Mouse (Mus musculus) inflammation-experienced regulatory T-cells (primary cell): Measurements from ENCODE around the gene Fli1. TPM values are rescaled to one million over a fixed set of nuclear protein-coding genes. Genes with fewer than 3 reads are reported as not detected.

Experiments used
- polyA plus RNA-seq, 2 experiments: library from polyadenylated mRNA; unstranded; fragments of 100-300 nt; shearing (Covaris generic); gene quantifications; one replicate each; pipeline ENCODE4 v1.2.1; 2017

The Fli1 gene
- polyA plus RNA-seq = 10 to 100 TPM; 74.7 to 84.7 TPM

DNA sequence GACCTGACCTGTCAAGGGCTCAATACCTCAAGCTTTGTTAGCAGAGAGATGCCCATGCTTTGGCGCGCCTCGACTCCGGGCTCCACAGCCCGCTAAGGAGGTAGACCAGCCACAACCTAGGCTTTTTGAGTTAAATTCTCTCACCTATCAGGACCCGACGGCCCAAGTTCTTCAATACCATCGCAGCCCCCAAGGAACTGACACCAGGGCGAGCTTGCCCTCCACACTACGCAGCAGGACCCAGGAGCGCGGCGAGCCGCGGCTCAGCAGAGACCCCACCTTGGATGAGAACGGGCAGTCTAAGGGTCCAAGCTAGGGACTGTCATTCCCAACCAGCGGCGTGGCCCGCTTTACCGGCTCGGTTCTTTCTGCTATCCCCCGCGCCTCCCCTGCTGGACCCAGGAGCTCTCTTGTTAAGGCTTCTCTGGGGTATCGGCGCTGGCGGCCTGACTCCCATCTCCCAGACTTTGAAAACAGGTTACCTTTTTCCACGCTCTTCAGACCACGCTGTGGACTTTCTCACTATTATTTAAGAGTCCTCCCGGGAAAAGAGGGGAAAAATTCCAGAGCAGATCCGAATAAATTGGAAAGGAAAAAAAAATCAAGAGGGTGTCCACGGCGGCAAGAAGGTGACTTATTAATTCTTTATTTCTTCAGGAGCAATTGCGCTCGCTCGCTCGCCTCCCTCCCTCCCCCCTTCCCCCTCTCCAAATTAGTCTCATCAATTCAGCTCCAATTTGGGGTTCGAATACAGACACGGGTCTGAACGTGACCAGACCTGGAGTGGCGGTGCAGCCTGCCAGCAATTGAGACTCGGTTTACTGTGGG is at the start of gene Fli1:
Fli1 (minus strand) TSS at position 650 of the 828 bp plus-strand sequence.

Other genes starting within 250 kb of the Fli1 start
- gene Kcnj5, start 198.5 kb downstream of the Fli1 start, polyA plus RNA-seq = under 1 TPM in 1 of 2 experiments, not detected in 1; 0.07 TPM
- not detected for gene Kcnj1, start 170.4 kb downstream of the Fli1 start, polyA plus RNA-seq
- gene Ets1, start 93.4 kb upstream of the Fli1 start, polyA plus RNA-seq = 1,000 to 10,000 TPM in 1 of 2 experiments, 100 to 1,000 TPM in 1; 868 to 1,034 TPM